Mouse (Mus musculus): ENCODE results near the gene Intu.
A peak's percentile ranks its signal among the peaks of the same experiment; 100 is the strongest.

Gene Intu

GRCm38 (mm10) chr3:40527976-40528950 is 2.8 kb upstream of the Intu start:
- DNase-seq (ENCODE audit: low spot score in 2 of 2), result no peak

- DNase-seq (ENCODE audit: low spot score in 2 of 2), result no peak
These were observed 2.1 kb upstream of the Intu start for GRCm38 (mm10) chr3:40528958-40529357.

DNA sequence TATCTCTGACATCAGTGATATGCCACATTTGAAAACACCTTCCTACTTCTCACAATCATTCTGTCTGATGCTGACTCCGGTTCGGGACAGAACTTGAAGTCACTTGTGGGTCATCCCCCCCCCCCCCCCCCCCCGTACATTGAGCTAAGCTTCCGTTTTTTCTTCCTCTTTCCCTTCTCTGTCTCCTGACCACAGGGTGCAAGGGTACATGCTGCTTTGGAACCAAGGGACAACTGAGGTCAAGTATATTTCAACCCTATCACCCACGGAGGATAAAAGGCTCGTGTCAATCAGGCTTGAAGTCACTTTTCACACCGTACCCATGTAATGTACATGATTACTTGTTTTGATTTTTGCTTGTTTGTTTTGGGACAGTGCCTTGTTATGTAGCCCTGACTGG is 241 bp upstream of the Intu start:
- DNase-seq (ENCODE audit: low spot score in 2 of 2), result no peak

- DNase-seq (ENCODE audit: low spot score in 2 of 2), result no peak
These were observed 1.2 kb downstream of the Intu start for GRCm38 (mm10) chr3:40532256-40532655.

GRCm38 (mm10) chr3:40534141-40534540 is 3.1 kb downstream of the Intu start:
- DNase-seq (ENCODE audit: low spot score in 2 of 2), result no peak

- peak; percentile 77 to 93 for DNase-seq (ENCODE audit: low spot score in 2 of 2)
These were observed 9.8 kb downstream of the Intu start for GRCm38 (mm10) chr3:40540567-40541554.

DNA sequence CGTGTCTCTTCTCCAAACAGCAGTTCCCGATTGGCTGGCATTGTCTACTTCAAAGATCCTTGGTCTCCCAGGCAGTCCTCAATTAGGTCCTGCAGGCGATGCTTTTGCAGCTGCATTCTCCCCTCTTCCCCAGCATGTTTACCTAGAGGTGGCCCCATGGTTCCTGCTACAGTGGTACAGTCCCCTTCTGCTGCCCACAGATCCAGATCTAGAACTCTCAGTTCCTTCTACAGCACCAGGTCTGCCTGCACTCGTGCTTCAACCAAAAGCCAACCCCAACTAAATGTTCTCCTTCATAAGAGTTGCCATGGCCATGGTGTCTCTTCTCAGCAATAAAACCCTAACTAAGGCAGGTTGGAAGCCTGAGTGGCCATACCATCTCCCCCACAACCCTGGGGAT is 15.5 kb downstream of the Intu start:
- DNase-seq (ENCODE audit: low spot score in 2 of 2), result no peak

- no peak for DNase-seq (ENCODE audit: low spot score in 2 of 2)
These were observed 121.9 kb downstream of the Intu start for GRCm38 (mm10) chr3:40652941-40653352.

- DNase-seq (ENCODE audit: low spot score in 2 of 2), result no peak
These were observed 122.5 kb downstream of the Intu start for GRCm38 (mm10) chr3:40653582-40653981.

- DNase-seq (ENCODE audit: low spot score in 2 of 2), result no peak
These were observed 122.9 kb downstream of the Intu start for GRCm38 (mm10) chr3:40654028-40654427.

DNA sequence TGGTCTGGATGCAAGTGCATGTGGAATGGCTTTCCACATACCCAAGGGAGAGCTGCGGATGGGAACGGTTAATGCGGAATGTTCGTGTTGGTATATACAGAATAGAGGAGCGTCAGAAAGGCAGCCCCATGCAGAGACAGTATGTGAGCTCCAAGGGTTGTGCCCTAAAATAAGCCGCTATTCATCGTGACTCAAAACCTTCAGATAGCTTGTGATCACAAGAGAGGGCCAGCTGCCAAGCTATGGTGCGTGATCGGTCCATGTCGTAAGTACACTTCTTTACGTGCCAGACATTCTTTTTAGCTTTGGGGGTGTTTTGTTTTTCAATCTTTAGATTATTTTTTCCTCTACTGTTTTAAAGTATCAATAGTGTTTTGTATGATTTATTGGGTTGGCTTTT is 124.5 kb downstream of the Intu start:
- no peak for DNase-seq (ENCODE audit: low spot score in 2 of 2)

DNA sequence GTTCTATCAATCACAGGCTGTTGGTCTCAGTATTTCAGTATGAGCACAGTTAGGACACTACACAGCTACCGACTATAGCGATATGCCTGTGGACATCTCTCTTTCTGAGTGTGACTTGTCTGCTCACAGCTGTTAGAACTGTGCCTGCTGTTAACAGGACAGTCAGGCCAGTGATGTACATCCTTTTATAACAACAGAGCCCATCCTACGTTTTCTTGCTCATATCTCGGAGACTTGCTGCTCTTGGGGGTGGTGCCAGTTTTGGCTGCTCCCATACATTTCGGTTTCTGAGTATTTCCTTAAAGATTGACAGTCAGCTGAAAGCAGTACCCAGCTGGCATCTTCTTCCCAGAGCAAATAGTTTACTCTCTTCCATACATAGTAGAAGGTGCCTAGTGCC is 125.3 kb downstream of the Intu start:
- no peak for DNase-seq (ENCODE audit: low spot score in 2 of 2)

GRCm38 (mm10) chr3:40660231-40660630 is 129.1 kb downstream of the Intu start:
- no peak for DNase-seq (ENCODE audit: low spot score in 2 of 2)

DNA sequence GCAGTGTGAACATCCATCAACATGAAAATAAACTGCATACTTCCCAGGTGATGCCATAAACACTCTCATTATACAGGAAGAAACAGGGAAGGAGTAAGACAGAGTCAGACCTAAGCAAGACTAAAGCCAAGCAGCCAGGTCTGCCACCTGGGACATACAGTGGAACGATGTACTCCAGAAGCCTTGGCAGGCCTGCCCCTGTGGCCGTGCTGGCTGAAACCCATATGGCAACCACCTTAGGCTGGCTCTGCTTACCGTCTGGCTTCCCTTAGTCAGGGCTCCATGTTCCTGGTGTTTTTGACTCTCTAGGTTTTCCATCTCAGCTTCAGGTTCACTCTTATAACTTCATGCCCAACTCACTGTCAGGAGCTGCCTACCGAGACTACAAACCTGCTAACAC is 135.0 kb downstream of the Intu start:
- DNase-seq (ENCODE audit: low spot score in 2 of 2), result no peak

DNA sequence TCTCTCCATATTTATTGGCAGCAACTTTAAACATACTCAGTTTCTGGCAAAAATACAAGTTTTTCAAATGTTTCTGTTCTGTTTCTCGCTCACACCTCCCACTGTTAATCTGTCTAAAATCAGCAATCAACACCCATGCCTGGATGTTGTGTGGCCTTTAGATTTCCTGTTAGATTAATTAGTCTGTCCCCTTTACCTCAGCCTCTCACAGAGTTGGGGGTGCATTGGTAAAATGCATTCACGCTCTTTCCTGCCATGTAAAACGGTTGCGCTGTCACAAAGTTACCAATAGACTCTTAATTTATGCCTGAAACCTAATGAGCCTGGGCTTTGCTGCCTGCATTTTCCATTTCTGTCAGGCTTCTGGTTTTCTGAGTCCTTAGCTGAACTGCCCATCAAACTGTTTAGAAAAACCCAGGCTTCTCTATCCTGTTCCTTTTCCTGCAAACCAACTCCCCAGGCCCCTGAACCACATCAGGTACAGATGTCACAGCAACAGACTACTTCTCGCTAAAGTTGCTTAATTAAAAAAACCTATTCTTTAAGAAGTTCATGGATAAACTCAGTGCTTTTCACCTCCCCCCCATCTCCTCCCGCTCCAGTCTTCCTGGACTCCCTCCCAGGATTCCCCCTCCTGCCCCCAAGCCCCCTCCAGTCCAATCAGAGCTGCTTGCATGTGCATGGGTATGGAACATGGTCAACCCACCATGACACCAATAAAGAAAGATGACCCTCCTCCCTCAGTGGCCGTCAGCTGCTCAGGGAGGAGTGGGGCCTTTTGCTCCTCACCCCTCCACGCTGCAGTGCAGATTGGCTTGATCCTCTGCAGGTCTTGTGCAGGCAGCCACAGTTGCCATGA is 136.0 kb downstream of the Intu start:
- DNase-seq (ENCODE audit: low spot score in 2 of 2), result no peak

DNA sequence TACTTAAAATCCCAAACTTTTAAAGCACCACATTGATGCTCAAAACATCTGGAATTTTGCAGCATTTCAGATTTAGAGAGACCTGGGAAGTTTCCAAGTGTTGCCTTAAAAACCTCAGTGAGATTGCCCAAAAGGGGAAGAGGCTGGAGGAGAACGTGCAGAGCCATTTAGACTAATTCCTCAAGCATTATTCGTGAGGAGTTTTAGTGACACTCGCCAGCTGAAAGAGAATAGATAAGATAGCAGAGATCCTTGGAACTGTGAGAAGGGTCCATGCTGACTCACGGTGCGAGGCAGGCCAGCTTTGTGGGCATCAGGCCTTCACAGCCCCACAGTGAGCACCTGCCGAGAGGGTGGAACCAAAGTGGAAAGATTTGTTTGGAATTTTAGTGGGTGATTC is 137.8 kb downstream of the Intu start:
- no peak for DNase-seq (ENCODE audit: low spot score in 2 of 2)

DNA sequence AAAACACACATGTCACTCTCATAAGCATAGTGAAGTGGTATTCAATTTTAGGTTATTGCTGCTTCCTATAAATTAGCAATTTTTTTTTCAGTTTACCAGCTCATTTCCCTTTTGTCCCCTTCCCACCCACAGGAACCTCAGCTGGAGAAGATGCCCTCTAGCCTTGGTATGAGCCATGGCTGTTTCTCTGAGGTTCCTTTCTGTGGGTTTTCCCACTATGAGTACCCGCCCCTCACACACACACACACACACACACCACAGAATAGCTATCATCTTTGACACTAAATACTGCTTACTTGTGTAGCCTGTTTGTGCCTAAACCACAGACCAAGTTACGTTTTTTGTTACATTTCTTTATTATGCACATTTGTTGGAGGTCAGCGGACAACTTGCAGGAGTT is 138.3 kb downstream of the Intu start:
- DNase-seq (ENCODE audit: low spot score in 2 of 2), result no peak

DNA sequence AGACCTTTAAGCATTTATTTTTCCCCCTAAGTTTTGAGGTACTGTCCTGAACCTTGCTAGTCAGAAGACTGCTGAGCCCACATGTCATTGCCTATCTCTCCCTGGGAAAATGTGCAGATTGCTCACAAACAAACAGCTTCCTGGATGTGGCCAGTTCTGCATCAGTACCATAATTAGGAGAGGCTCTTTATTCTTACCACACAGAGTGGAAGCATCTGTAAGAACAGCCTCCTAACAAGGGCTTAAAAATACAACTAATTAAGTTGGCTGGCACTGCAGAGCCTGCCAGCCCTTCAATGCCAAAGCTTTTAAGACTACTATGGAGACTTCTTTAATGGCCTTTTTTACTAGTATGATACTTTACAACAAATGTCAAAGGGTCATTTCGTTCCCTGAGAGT is 142.4 kb downstream of the Intu start:
- DNase-seq (ENCODE audit: low spot score in 2 of 2), result no peak

- no peak for DNase-seq (ENCODE audit: low spot score in 2 of 2)
These were observed 143.9 kb downstream of the Intu start for GRCm38 (mm10) chr3:40674873-40675405.

DNA sequence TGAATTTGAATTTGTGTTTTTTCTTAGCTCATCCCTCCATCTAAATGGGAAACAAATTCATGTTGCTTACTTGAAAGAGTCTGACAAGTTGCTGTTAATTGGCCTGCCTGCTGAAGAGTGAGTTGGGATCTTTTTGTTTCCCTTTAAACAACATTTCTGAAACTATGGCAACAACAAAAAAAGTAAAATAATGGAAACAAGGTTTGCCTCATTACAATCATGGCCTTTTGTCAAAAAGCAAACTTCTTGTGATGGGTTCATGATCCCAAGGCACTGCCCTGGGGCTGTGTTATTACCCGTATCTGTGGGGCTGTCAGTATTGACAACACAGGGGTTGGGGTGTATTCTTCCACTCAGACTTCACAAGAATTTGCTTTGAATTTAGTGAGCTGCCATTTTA is 147.8 kb downstream of the Intu start:
- DNase-seq (ENCODE audit: low spot score in 2 of 2), result no peak

GRCm38 (mm10) chr3:40682404-40682803 is 151.3 kb downstream of the Intu start:
- DNase-seq (ENCODE audit: low spot score in 2 of 2), result no peak
